Mouse (Mus musculus): ENCODE data around the gene Vmn1r40. TPM values are rescaled to one million over a fixed set of nuclear protein-coding genes. Genes with fewer than 3 reads are reported as not detected.

The Vmn1r40 gene
- total RNA-seq (2015; ENCODE audit: low replicate concordance) (not detected in 2 replicates), total RNA-seq (2017; ENCODE audit: low replicate concordance) (not detected in 2 replicates)

GRCm38 (mm10) chr6:89707240-89707639 is at the start of gene Vmn1r40:
Vmn1r40 (plus strand) TSS chr6:89707540.
- no peak for ATAC-seq (replicated peaks; ENCODE audit: low FRiP score, poor library complexity, severe bottlenecking)

- ATAC-seq (replicated peaks; ENCODE audit: low FRiP score, poor library complexity, severe bottlenecking): no peak
These were observed 49.0 kb upstream of the Vmn1r40 start for GRCm38 (mm10) chr6:89658342-89658741.

GRCm38 (mm10) chr6:89658931-89659330 is 48.4 kb upstream of the Vmn1r40 start:
- ATAC-seq (replicated peaks; ENCODE audit: low FRiP score, poor library complexity, severe bottlenecking): no peak

- no peak for ATAC-seq (replicated peaks; ENCODE audit: low FRiP score, poor library complexity, severe bottlenecking)
These were observed 47.5 kb upstream of the Vmn1r40 start for GRCm38 (mm10) chr6:89659692-89660423.

- ATAC-seq (replicated peaks; ENCODE audit: low FRiP score, poor library complexity, severe bottlenecking): no peak
These were observed 46.9 kb upstream of the Vmn1r40 start for GRCm38 (mm10) chr6:89660490-89660889.

- ATAC-seq (replicated peaks; ENCODE audit: low FRiP score, poor library complexity, severe bottlenecking): no peak
These were observed 44.8 kb upstream of the Vmn1r40 start for GRCm38 (mm10) chr6:89662521-89662920.

- ATAC-seq (replicated peaks; ENCODE audit: low FRiP score, poor library complexity, severe bottlenecking): no peak
These were observed 42.2 kb upstream of the Vmn1r40 start for GRCm38 (mm10) chr6:89665155-89665554.

- ATAC-seq (replicated peaks; ENCODE audit: low FRiP score, poor library complexity, severe bottlenecking): no peak
These were observed 41.7 kb upstream of the Vmn1r40 start for GRCm38 (mm10) chr6:89665667-89666066.

- ATAC-seq (replicated peaks; ENCODE audit: low FRiP score, poor library complexity, severe bottlenecking): no peak
These were observed 40.4 kb upstream of the Vmn1r40 start for GRCm38 (mm10) chr6:89666976-89667375.

GRCm38 (mm10) chr6:89669556-89669955 is 37.8 kb upstream of the Vmn1r40 start:
- no peak for ATAC-seq (replicated peaks; ENCODE audit: low FRiP score, poor library complexity, severe bottlenecking)

GRCm38 (mm10) chr6:89671431-89671830 is 35.9 kb upstream of the Vmn1r40 start:
- no peak for ATAC-seq (replicated peaks; ENCODE audit: low FRiP score, poor library complexity, severe bottlenecking)

- ATAC-seq (replicated peaks; ENCODE audit: low FRiP score, poor library complexity, severe bottlenecking): no peak
These were observed 34.7 kb upstream of the Vmn1r40 start for GRCm38 (mm10) chr6:89672641-89673040.

GRCm38 (mm10) chr6:89673135-89673780 is 34.1 kb upstream of the Vmn1r40 start:
- ATAC-seq (replicated peaks; ENCODE audit: low FRiP score, poor library complexity, severe bottlenecking): no peak

GRCm38 (mm10) chr6:89678522-89678921 is 28.8 kb upstream of the Vmn1r40 start:
- ATAC-seq (replicated peaks; ENCODE audit: low FRiP score, poor library complexity, severe bottlenecking): no peak

GRCm38 (mm10) chr6:89679291-89679835 is 28.0 kb upstream of the Vmn1r40 start:
- ATAC-seq (replicated peaks; ENCODE audit: low FRiP score, poor library complexity, severe bottlenecking): peak; percentile 68; the same call in 1 of the 2 replicates

- ATAC-seq (replicated peaks; ENCODE audit: low FRiP score, poor library complexity, severe bottlenecking): peak; percentile 59; the same call in 1 of the 2 replicates
These were observed 27.2 kb upstream of the Vmn1r40 start for GRCm38 (mm10) chr6:89680155-89680554.

GRCm38 (mm10) chr6:89684231-89684630 is 23.1 kb upstream of the Vmn1r40 start:
- ATAC-seq (replicated peaks; ENCODE audit: low FRiP score, poor library complexity, severe bottlenecking): no peak

- no peak for ATAC-seq (replicated peaks; ENCODE audit: low FRiP score, poor library complexity, severe bottlenecking)
These were observed 20.2 kb upstream of the Vmn1r40 start for GRCm38 (mm10) chr6:89687100-89687499.

GRCm38 (mm10) chr6:89706624-89707023 is 716 bp upstream of the Vmn1r40 start:
- ATAC-seq (replicated peaks; ENCODE audit: low FRiP score, poor library complexity, severe bottlenecking): no peak

GRCm38 (mm10) chr6:89718051-89718450 is 10.7 kb downstream of the Vmn1r40 start:
- ATAC-seq (replicated peaks; ENCODE audit: low FRiP score, poor library complexity, severe bottlenecking): no peak

- no peak for ATAC-seq (replicated peaks; ENCODE audit: low FRiP score, poor library complexity, severe bottlenecking)
These were observed 33.1 kb downstream of the Vmn1r40 start, which contains the start of gene Vmn1r41 for GRCm38 (mm10) chr6:89740466-89740865. Vmn1r41 (plus strand) TSS chr6:89740766.

All from erythroid progenitor cell, adult 5-6 weeks (primary cell).